Mouse (Mus musculus): ENCODE data around the gene Ccdc47. TPM values are rescaled to one million over a fixed set of nuclear protein-coding genes. Genes with fewer than 3 reads are reported as not detected.
A peak's percentile ranks its signal among the peaks of the same experiment; 100 is the strongest.
"Not testable (repeated sequence)": the region's sequence is repeated elsewhere in the genome, so short reads cannot be mapped to it uniquely, and the experiment has no call there.

Gene Ccdc47
- polyA plus RNA-seq, 1 experiment from 2014 or later = 91.5 TPM

GRCm38 (mm10) chr11:106220603-106221002, 4.5 kb upstream of the Ccdc47 start:
- no peak for ATAC-seq
- Histone ChIP-seq H3K9ac (no peak overlapping the region), H3K27ac (no peak overlapping the region), H3K9me3 (no peaks in the 10 kb centered on the region), H3K4me3 (replicated peaks) (no peak overlapping the region), H3K27me3 (replicated peaks) (no peaks in the 10 kb centered on the region), H3K4me1 (replicated peaks) (peaks cover 7% of the 10 kb centered on the region; the same call in 1 of the 2 replicates), H3K4me2 (replicated peaks) (no peak overlapping the region), H3K36me3 (peaks cover 5% of the 10 kb centered on the region; the same call in 1 of the 2 replicates)
- WGBS = 80% methylated on average over 3 of the region's 3 CpGs

- H3K9ac ChIP-seq = peak within 1 kb of the TSS; percentile 97
- peak within 1 kb of the TSS; percentile 63 for H3K4me2 ChIP-seq (replicated peaks)
These were observed 766 bp upstream of the Ccdc47 start, which contains the start of gene Ddx42 for GRCm38 (mm10) chr11:106216730-106217490. Gene Ddx42, plus strand, starts transcription at chr11:106216926.

GRCm38 (mm10) chr11:106215450-106215859, 689 bp downstream of the Ccdc47 start:
- Histone ChIP-seq H3K4me2 (replicated peaks) (peak overlapping the region; percentile 63), H3K4me3 (replicated peaks) (peak overlapping the region; percentile 86), H3K36me3 (peaks cover 10% of the 10 kb centered on the region), H3K9ac (peak overlapping the region; percentile 88), H3K9me3 (no peaks in the 10 kb centered on the region), H3K27ac (peak overlapping the region; percentile 91; the same call in 1 of the 2 replicates), H3K27me3 (replicated peaks) (no peaks in the 10 kb centered on the region), H3K4me1 (replicated peaks) (peaks cover 16% of the 10 kb centered on the region)
- WGBS = 24% methylated on average over 7 of the region's 7 CpGs
- no peak for ATAC-seq

More at GRCm38 (mm10) chr11:106216730-106217490, 766 bp upstream of the Ccdc47 start, which contains the start of gene Ddx42:
- Histone ChIP-seq H3K4me1 (replicated peaks) (peaks cover 16% of the 10 kb centered on the region), H3K9me3 (no peaks in the 10 kb centered on the region), H3K36me3 (peaks cover under 1% of the 10 kb centered on the region), H3K27ac (peak within 1 kb of the TSS; percentile 91), H3K4me3 (replicated peaks) (peak within 1 kb of the TSS; percentile 86), H3K27me3 (replicated peaks) (no peaks in the 10 kb centered on the region)
- under 1% methylated on average over 70 of the region's 70 CpGs for WGBS
- peak; percentile 93 for ATAC-seq

GRCm38 (mm10) chr11:106214856-106215255, 1.3 kb downstream of the Ccdc47 start:
- Histone ChIP-seq H3K9me3 (no peaks in the 10 kb centered on the region), H3K27me3 (replicated peaks) (no peaks in the 10 kb centered on the region), H3K4me2 (replicated peaks) (peak overlapping the region; percentile 63), H3K4me1 (replicated peaks) (peaks cover 16% of the 10 kb centered on the region), H3K9ac (0 out of 2 replicates have a peak overlapping the region, but pooled peaks have one; percentile 4), H3K4me3 (replicated peaks) (peak overlapping the region; percentile 86), H3K36me3 (peaks cover 14% of the 10 kb centered on the region), H3K27ac (no peak overlapping the region)
- 80% methylated on average over 5 of the region's 5 CpGs for WGBS
- no peak for ATAC-seq

GRCm38 (mm10) chr11:106212771-106213170, 3.4 kb downstream of the Ccdc47 start:
- ATAC-seq = no peak
- Histone ChIP-seq H3K4me1 (replicated peaks) (peaks cover 8% of the 10 kb centered on the region), H3K4me2 (replicated peaks) (no peak overlapping the region), H3K9me3 (no peaks in the 10 kb centered on the region), H3K36me3 (peaks cover 30% of the 10 kb centered on the region), H3K27ac (no peak overlapping the region), H3K9ac (no peak overlapping the region), H3K4me3 (replicated peaks) (no peak overlapping the region), H3K27me3 (replicated peaks) (no peaks in the 10 kb centered on the region)
- 77% methylated on average over 8 of the region's 8 CpGs for WGBS

GRCm38 (mm10) chr11:106202123-106202465, 14.1 kb downstream of the Ccdc47 start, which contains the start of gene Strada:
Gene Strada, minus strand, starts transcription at chr11:106202168.
- no peaks in the 10 kb centered on the region for H3K27me3 ChIP-seq (replicated peaks)
- H3K9me3 ChIP-seq = no peaks in the 10 kb centered on the region
- WGBS = 82% methylated on average over 5 of the region's 5 CpGs
- H3K4me3 ChIP-seq (replicated peaks) = no peak within 1 kb of the TSS
- peaks cover 43% of the 10 kb centered on the region for H3K36me3 ChIP-seq
- no peak within 1 kb of the TSS for H3K9ac ChIP-seq
- H3K4me2 ChIP-seq (replicated peaks) = no peak within 1 kb of the TSS
- ATAC-seq = no peak
- H3K4me1 ChIP-seq (replicated peaks) = no peaks in the 10 kb centered on the region
- no peak within 1 kb of the TSS for H3K27ac ChIP-seq

GRCm38 (mm10) chr11:106201337-106202122, 14.6 kb downstream of the Ccdc47 start:
- no peak overlapping the region for H3K27ac ChIP-seq
- H3K9ac ChIP-seq = no peak overlapping the region
- H3K27me3 ChIP-seq (replicated peaks) = no peaks in the 10 kb centered on the region
- 95% methylated on average over 19 of the region's 19 CpGs for WGBS
- no peaks in the 10 kb centered on the region for H3K9me3 ChIP-seq
- H3K36me3 ChIP-seq = peaks cover 40% of the 10 kb centered on the region
- no peaks in the 10 kb centered on the region for H3K4me1 ChIP-seq (replicated peaks)
- H3K4me2 ChIP-seq (replicated peaks) = no peak overlapping the region
- H3K4me3 ChIP-seq (replicated peaks) = no peak overlapping the region
- no peak for ATAC-seq

- Histone ChIP-seq H3K4me1 (replicated peaks) (no peaks in the 10 kb centered on the region), H3K27ac (no peak overlapping the region), H3K27me3 (replicated peaks) (no peaks in the 10 kb centered on the region), H3K4me3 (replicated peaks) (no peak overlapping the region), H3K9me3 (no peaks in the 10 kb centered on the region), H3K4me2 (replicated peaks) (no peak overlapping the region), H3K9ac (no peak overlapping the region), H3K36me3 (peaks cover 40% of the 10 kb centered on the region)
- ATAC-seq = no peak
- 72% methylated on average over 6 of the region's 6 CpGs for WGBS
These were observed 15.4 kb downstream of the Ccdc47 start for GRCm38 (mm10) chr11:106200756-106201155.

- H3K36me3 ChIP-seq = peaks cover 36% of the 10 kb centered on the region
These were observed 16.1 kb downstream of the Ccdc47 start for GRCm38 (mm10) chr11:106199997-106200396.

GRCm38 (mm10) chr11:106198277-106198676, 17.9 kb downstream of the Ccdc47 start:
- Histone ChIP-seq H3K9ac (no peak overlapping the region), H3K36me3 (peaks cover 28% of the 10 kb centered on the region)

More at GRCm38 (mm10) chr11:106199997-106200396, 16.1 kb downstream of the Ccdc47 start:
- 94% methylated on average over 7 of the region's 7 CpGs for WGBS
- H3K27ac ChIP-seq; H3K4me2 ChIP-seq (replicated peaks); H3K4me1 ChIP-seq (replicated peaks); H3K9ac ChIP-seq; ATAC-seq; H3K9me3 ChIP-seq; H3K27me3 ChIP-seq (replicated peaks); H3K4me3 ChIP-seq (replicated peaks): not testable (repeated sequence)

GRCm38 (mm10) chr11:106195341-106195740, 20.8 kb downstream of the Ccdc47 start:
- H3K4me3 ChIP-seq (replicated peaks) = no peak overlapping the region
- no peak overlapping the region for H3K9ac ChIP-seq
- no peak for ATAC-seq
- no peaks in the 10 kb centered on the region for H3K9me3 ChIP-seq
- no peak overlapping the region for H3K4me2 ChIP-seq (replicated peaks)
- H3K36me3 ChIP-seq = peaks cover 6% of the 10 kb centered on the region; the same call in 1 of the 2 replicates
- 0 out of 2 replicates have a peak, but pooled peaks cover 3% of the 10 kb centered on the region for H3K4me1 ChIP-seq (replicated peaks)
- H3K27me3 ChIP-seq (replicated peaks) = no peaks in the 10 kb centered on the region
- no peak overlapping the region for H3K27ac ChIP-seq

More at GRCm38 (mm10) chr11:106198277-106198676, 17.9 kb downstream of the Ccdc47 start:
- Histone ChIP-seq H3K4me2 (replicated peaks) (no peak overlapping the region), H3K27me3 (replicated peaks) (no peaks in the 10 kb centered on the region), H3K27ac (no peak overlapping the region), H3K4me3 (replicated peaks) (no peak overlapping the region), H3K4me1 (replicated peaks) (0 out of 2 replicates have a peak, but pooled peaks cover 3% of the 10 kb centered on the region), H3K9me3 (no peaks in the 10 kb centered on the region)
- 80% methylated on average over 4 of the region's 4 CpGs for WGBS
- ATAC-seq = no peak

GRCm38 (mm10) chr11:106194891-106195290, 21.3 kb downstream of the Ccdc47 start:
- H3K9ac ChIP-seq = no peak overlapping the region
- H3K27ac ChIP-seq = no peak overlapping the region
- 0 out of 2 replicates have a peak, but pooled peaks cover 3% of the 10 kb centered on the region for H3K4me1 ChIP-seq (replicated peaks)
- 89% methylated on average over 7 of the region's 7 CpGs for WGBS
- H3K4me3 ChIP-seq (replicated peaks) = no peak overlapping the region
- no peak for ATAC-seq
- no peaks in the 10 kb centered on the region for H3K9me3 ChIP-seq
- peaks cover 6% of the 10 kb centered on the region; the same call in 1 of the 2 replicates for H3K36me3 ChIP-seq
- H3K27me3 ChIP-seq (replicated peaks) = no peaks in the 10 kb centered on the region
- H3K4me2 ChIP-seq (replicated peaks) = no peak overlapping the region

All from intestine, embryonic 15.5 days (tissue).